Mouse (Mus musculus) G1E (cell line): ENCODE results near the gene Wdr83os. TPM values are rescaled to one million over a fixed set of nuclear protein-coding genes. Genes with fewer than 3 reads are reported as not detected.

Experiments used
- ATAC-seq: 2 replicates; pipeline ENCODE4 v1.8.0; 2016; ENCODE audit warnings: mild to moderate bottlenecking; ENCODE audit not compliant: insufficient number of reproducible peaks, poor library complexity, low FRiP score, severe bottlenecking; ENCODE audit errors: extremely low read depth
- DNase-seq: peaks from one replicate; pipeline ENCODE4 v3.0.0; 2012; ENCODE audit warnings: low spot score
- H3K27me3 ChIP-seq: 2 replicates; pipeline ENCODE4 v1.6.1; 2012; ENCODE audit warnings: mild to moderate bottlenecking, low read length, inconsistent platforms; ENCODE audit not compliant: insufficient read depth
- H3K36me3 ChIP-seq: replicated peaks from 2 replicates; pipeline ENCODE3; 2012; ENCODE audit warnings: mild to moderate bottlenecking, inconsistent platforms
- H3K4me1 ChIP-seq: 2 replicates; pipeline ENCODE4 v1.6.1; 2012; ENCODE audit warnings: low read depth, low read length, inconsistent platforms, mixed read lengths; ENCODE audit not compliant: insufficient read depth
- H3K4me3 ChIP-seq: 2 replicates; pipeline ENCODE4 v1.5.1; 2012; ENCODE audit warnings: low read depth, mild to moderate bottlenecking, inconsistent platforms, low read length, moderate library complexity, mixed read lengths
- H3K9me3 ChIP-seq: replicated peaks from 2 replicates; pipeline ENCODE4 v1.6.1; 2012; ENCODE audit warnings: inconsistent platforms
- CTCF ChIP-seq: IDR thresholded peaks from 2 replicates; pipeline ENCODE4 v1.5.1; 2012; ENCODE audit warnings: low read depth, low read length, inconsistent platforms, mixed read lengths
- GATA1 ChIP-seq: IDR thresholded peaks from 2 replicates; pipeline ENCODE4 v1.6.1; 2012; ENCODE audit warnings: borderline replicate concordance, low read length, inconsistent platforms, mixed read lengths
- GATA2 ChIP-seq: IDR thresholded peaks from 2 replicates; pipeline ENCODE4 v1.6.1; 2012; ENCODE audit warnings: low read depth, low read length, inconsistent platforms, borderline replicate concordance
- POLR2AphosphoS5 ChIP-seq: IDR thresholded peaks from 2 replicates; pipeline ENCODE4 v1.6.1; 2012; ENCODE audit warnings: low read depth, low read length, inconsistent platforms; ENCODE audit not compliant: insufficient replicate concordance
- TAL1 ChIP-seq: conservative IDR thresholded peaks from 2 replicates; pipeline ENCODE4 v1.6.1; 2012; ENCODE audit warnings: low read depth, low read length, inconsistent platforms, mixed read lengths
- polyA plus RNA-seq: library from polyadenylated mRNA; stranded (reverse); fragments of >175 nt; gene quantifications from 2 replicates; pipeline ENCODE4 v1.2.3, GENCODE M21; 2012
- total RNA-seq, 2 experiments: library from RNA; stranded (forward) in 1 of 2; stranded (reverse) in 1 of 2; fragments of 200-1000 nt in 1 of 2; fragments of >200 nt in 1 of 2; fragmentation: Nextera tagmentation in 1 of 2; gene quantifications; 2 replicates each; pipeline ENCODE4 v1.2.3; 2014 to 2017

Gene Wdr83os
- total and polyA plus RNA-seq, 3 experiments = 11.7 to 79.0 (median 22.0) TPM

DNA sequence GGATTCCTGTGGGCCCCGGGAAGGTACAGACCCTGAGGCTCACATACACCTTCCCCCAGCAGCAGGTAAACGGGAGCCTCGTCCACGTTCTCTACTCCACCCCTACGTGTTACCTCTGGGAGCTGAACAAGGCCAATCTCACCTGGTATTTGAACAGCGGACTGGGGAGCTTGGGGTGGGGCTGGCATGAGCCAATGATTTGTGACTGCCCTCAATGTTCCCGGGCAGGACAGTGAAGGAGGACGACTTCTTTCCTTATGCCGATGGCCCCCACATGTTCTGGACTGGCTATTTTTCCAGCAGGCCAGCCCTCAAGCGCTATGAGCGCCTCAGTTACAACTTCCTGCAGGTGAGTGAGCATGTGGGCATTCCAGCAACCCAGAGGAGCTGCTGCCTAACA is 10.3 kb downstream of the Wdr83os start:
- Histone ChIP-seq H3K4me1 (peaks cover 11% of the 10 kb centered on the region), H3K36me3 (peaks cover 87% of the 10 kb centered on the region), H3K27me3 (no peaks in the 10 kb centered on the region), H3K9me3 (no peaks in the 10 kb centered on the region), H3K4me3 (no peak overlapping the region)
- DNase-seq (no peak), ATAC-seq (no peak)
- TF ChIP-seq TAL1 (no peak), CTCF (no peak), POLR2AphosphoS5 (no peak), GATA2 (no peak), GATA1 (no peak)

- no peak for DNase-seq
- TF ChIP-seq GATA2 = no peak
- TF ChIP-seq TAL1 = no peak
- no peak for TF ChIP-seq GATA1
- TF ChIP-seq POLR2AphosphoS5 = no peak
- TF ChIP-seq CTCF = no peak
- no peaks in the 10 kb centered on the region for H3K9me3 ChIP-seq
- H3K4me3 ChIP-seq = no peak overlapping the region
- ATAC-seq = no peak
- H3K36me3 ChIP-seq = peaks cover 90% of the 10 kb centered on the region
- peaks cover 9% of the 10 kb centered on the region; the same call in 1 of the 2 replicates for H3K4me1 ChIP-seq
- H3K27me3 ChIP-seq = no peaks in the 10 kb centered on the region
Observed at GRCm38 (mm10) chr8:85091526-85092090, 11.1 kb downstream of the Wdr83os start.

DNA sequence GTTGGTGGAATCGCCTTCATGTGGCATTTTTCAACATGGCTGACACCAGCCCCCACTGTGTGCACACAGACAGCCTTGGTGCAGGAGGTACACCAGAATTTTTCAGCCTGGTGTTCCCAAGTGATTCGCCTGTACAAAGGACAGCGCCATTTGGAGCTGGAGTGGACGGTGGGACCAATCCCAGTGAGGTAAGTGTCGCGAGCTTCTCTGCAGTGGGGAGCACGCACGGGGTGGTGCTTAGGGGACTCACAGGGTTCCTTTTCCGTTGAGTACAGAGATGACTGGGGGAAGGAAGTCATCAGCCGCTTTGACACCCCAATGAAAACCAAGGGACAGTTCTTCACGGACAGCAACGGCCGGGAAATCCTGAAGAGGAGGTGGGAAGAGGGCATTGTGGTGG is 14.5 kb downstream of the Wdr83os start:
- Histone ChIP-seq H3K9me3 (no peaks in the 10 kb centered on the region), H3K27me3 (no peaks in the 10 kb centered on the region), H3K36me3 (peaks cover 90% of the 10 kb centered on the region), H3K4me3 (no peak overlapping the region), H3K4me1 (peaks cover 11% of the 10 kb centered on the region; the same call in 1 of the 2 replicates)
- DNase-seq (no peak), ATAC-seq (no peak)
- TF ChIP-seq CTCF = no peak
- no peak for TF ChIP-seq GATA2
- TF ChIP-seq GATA1 = no peak
- no peak for TF ChIP-seq TAL1
- no peak for TF ChIP-seq POLR2AphosphoS5

DNA sequence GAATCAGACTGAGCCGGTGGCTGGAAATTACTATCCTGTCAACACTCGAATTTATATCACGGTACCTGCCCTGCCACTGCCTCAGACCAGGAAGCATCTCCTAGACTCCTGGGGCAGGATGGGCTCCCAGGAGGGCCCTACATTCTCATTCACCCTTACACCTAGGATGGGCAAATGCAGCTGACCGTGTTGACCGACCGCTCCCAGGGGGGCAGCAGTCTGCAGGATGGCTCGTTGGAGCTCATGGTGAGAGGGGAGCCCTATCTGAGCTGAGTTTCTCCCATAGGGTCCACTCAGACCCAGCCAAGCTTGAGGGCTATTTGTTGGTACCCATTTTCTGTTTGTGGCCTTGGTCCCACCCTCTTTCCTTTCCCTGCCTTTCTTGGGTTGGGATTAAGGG is 15.0 kb downstream of the Wdr83os start:
- H3K4me3 ChIP-seq = no peak overlapping the region
- no peaks in the 10 kb centered on the region for H3K27me3 ChIP-seq
- peaks cover 90% of the 10 kb centered on the region for H3K36me3 ChIP-seq
- peaks cover 14% of the 10 kb centered on the region for H3K4me1 ChIP-seq
- no peak for DNase-seq
- TF ChIP-seq POLR2AphosphoS5 = no peak
- TF ChIP-seq GATA1 = no peak
- no peak for TF ChIP-seq GATA2
- no peak for TF ChIP-seq CTCF
- no peak for TF ChIP-seq TAL1
- no peaks in the 10 kb centered on the region for H3K9me3 ChIP-seq
- ATAC-seq = no peak

DNA sequence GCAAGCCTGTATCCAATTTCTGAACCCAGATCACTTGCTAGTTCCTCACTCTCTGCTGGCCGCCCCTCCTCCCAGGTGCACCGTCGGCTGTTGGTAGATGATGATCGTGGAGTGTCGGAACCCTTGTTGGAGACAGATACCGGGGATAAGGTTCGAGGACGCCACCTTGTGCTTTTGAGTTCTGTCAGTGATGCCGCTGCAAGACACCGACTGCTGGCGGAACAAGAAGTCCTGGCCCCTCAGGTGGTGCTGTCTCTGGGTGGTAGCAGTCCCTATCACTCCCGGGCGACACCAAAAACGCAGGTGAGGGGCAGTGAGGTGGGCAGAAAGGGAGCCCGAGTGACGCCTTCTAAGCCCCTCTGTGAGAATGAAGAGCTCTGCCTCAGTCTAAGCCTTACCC is 15.7 kb downstream of the Wdr83os start:
- Histone ChIP-seq H3K4me1 (peaks cover 12% of the 10 kb centered on the region), H3K27me3 (no peaks in the 10 kb centered on the region), H3K9me3 (no peaks in the 10 kb centered on the region), H3K4me3 (no peak overlapping the region), H3K36me3 (peaks cover 84% of the 10 kb centered on the region)
- no peak for ATAC-seq
- no peak for DNase-seq
- TF ChIP-seq CTCF = no peak
- no peak for TF ChIP-seq GATA1
- no peak for TF ChIP-seq TAL1

DNA sequence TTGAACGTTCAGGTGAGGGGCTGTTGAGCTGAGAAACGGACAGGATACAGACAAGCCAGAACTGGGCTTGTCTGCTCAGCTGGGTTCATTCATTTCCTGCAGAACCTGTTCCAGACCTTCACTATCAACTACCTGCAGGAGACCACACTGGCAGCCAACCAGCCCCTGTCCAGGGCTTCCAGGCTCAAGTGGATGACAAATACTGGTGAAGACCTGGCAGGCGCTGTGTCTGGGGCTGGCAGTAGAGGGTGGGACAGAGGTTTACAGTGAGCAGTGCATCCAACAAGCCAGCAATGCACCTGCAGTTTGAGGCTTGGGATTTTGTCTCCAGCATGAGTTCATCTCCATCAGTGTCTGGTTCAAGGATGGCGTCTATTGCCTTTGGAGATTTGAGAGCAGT is 16.3 kb downstream of the Wdr83os start:
- ATAC-seq = no peak
- H3K4me1 ChIP-seq = peaks cover 7% of the 10 kb centered on the region; the same call in 1 of the 2 replicates
- H3K36me3 ChIP-seq = peaks cover 77% of the 10 kb centered on the region

More for the DNA sequence above, 16.3 kb downstream of the Wdr83os start:
- DNase-seq = no peak
- TF ChIP-seq POLR2AphosphoS5 = no peak
- TF ChIP-seq TAL1 = no peak
- TF ChIP-seq CTCF = no peak
- TF ChIP-seq GATA2 = no peak
- no peak for TF ChIP-seq GATA1
- no peak overlapping the region for H3K4me3 ChIP-seq
- no peaks in the 10 kb centered on the region for H3K27me3 ChIP-seq
- no peaks in the 10 kb centered on the region for H3K9me3 ChIP-seq
